Mouse (Mus musculus) hindbrain, embryonic 16.5 days (tissue): ENCODE results near the gene Stag1. TPM values are rescaled to one million over a fixed set of nuclear protein-coding genes. Genes with fewer than 3 reads are reported as not detected.
"Not testable (repeated sequence)": the region's sequence is repeated elsewhere in the genome, so short reads cannot be mapped to it uniquely, and the experiment has no call there.

Experiments used
- ATAC-seq: fragments of 200-750 bp; cut with Nextera tagmentation; 2 replicates; pipeline ENCODE4 v1.8.0; 2017; ENCODE audit warnings: moderate TSS enrichment, moderate library complexity
- H3K27ac ChIP-seq: fragments of 300-500 bp; sonication (generic); 2 replicates; pipeline ENCODE4 v1.5.1; 2014; ENCODE audit warnings: low read depth, mild to moderate bottlenecking, control low read depth, low read length, moderate library complexity
- H3K27me3 ChIP-seq: fragments of 300-500 bp; sonication (generic); replicated peaks from 2 replicates; pipeline ENCODE4 v1.6.1; 2014; ENCODE audit warnings: low read length; ENCODE audit not compliant: control insufficient read depth, insufficient read depth
- H3K36me3 ChIP-seq: fragments of 300-500 bp; sonication (generic); 2 replicates; pipeline ENCODE4 v1.6.1; 2014; ENCODE audit warnings: mild to moderate bottlenecking, low read length, moderate library complexity, mixed read lengths; ENCODE audit not compliant: control insufficient read depth, insufficient read depth
- H3K4me1 ChIP-seq: fragments of 300-500 bp; sonication (generic); 2 replicates; pipeline ENCODE4 v1.6.1; 2014; ENCODE audit warnings: low read depth, low read length; ENCODE audit not compliant: control insufficient read depth, insufficient read depth
- H3K4me2 ChIP-seq: fragments of 300-500 bp; sonication (generic); 2 replicates; pipeline ENCODE4 v1.6.1; 2014; ENCODE audit warnings: mild to moderate bottlenecking, low read length, control low read depth, moderate library complexity
- H3K4me3 ChIP-seq: fragments of 300-500 bp; sonication (generic); 2 replicates; pipeline ENCODE4 v1.5.1; 2014; ENCODE audit warnings: mild to moderate bottlenecking, low read length, control low read depth, moderate library complexity
- H3K9ac ChIP-seq: fragments of 300-500 bp; sonication (generic); 2 replicates; pipeline ENCODE4 v1.6.1; 2014; ENCODE audit warnings: low read depth, mild to moderate bottlenecking, control low read depth, low read length, moderate library complexity
- H3K9me3 ChIP-seq: fragments of 300-500 bp; sonication (generic); 2 replicates; pipeline ENCODE4 v1.6.1; 2014; ENCODE audit warnings: mild to moderate bottlenecking, low read length, moderate library complexity; ENCODE audit not compliant: control insufficient read depth
- WGBS: fragments of 180-500 bp; shearing (Covaris S2); extraction: QIAGEN DNeasy Blood & Tissue Kit; methylation state at CpG from one replicate; pipeline ENCODE4 v1.1.7; 2014; 5-methylcytosine and 5-hydroxymethylcytosine counted together
- polyA plus RNA-seq: library from polyadenylated mRNA; unstranded; fragments of >200 nt; fragmentation: Nextera tagmentation; extraction: Ambion mirVana; gene quantifications from 2 replicates; pipeline ENCODE4 v1.2.1, GENCODE M21; 2015

Stag1 gene
- polyA plus RNA-seq, 1 experiment from 2014 or later: 21.9 TPM

- WGBS: 86% methylated on average over 2 of the region's 2 CpGs
- H3K4me2 ChIP-seq: no peak overlapping the region
These were observed 98.9 kb downstream of the Stag1 start for GRCm38 (mm10) chr9:100696537-100696936.

GRCm38 (mm10) chr9:100707644-100708043 lies 110.0 kb downstream of the Stag1 start:
- 84% methylated on average over 1 of the region's 1 CpGs for WGBS
- no peaks in the 10 kb centered on the region for H3K36me3 ChIP-seq
- H3K27me3 ChIP-seq: no peaks in the 10 kb centered on the region
- H3K4me1 ChIP-seq: no peaks in the 10 kb centered on the region
- no peak overlapping the region for H3K4me2 ChIP-seq
- H3K9ac ChIP-seq: no peak overlapping the region
- no peak overlapping the region for H3K27ac ChIP-seq
- H3K4me3 ChIP-seq: no peak overlapping the region
- H3K9me3 ChIP-seq: no peaks in the 10 kb centered on the region
- no peak for ATAC-seq

More at GRCm38 (mm10) chr9:100696537-100696936, 98.9 kb downstream of the Stag1 start:
- H3K36me3 ChIP-seq: no peaks in the 10 kb centered on the region
- no peak for ATAC-seq
- H3K9ac ChIP-seq: no peak overlapping the region
- H3K4me3 ChIP-seq: no peak overlapping the region
- H3K27ac ChIP-seq: no peak overlapping the region
- H3K4me1 ChIP-seq: no peaks in the 10 kb centered on the region
- no peaks in the 10 kb centered on the region for H3K27me3 ChIP-seq
- no peaks in the 10 kb centered on the region for H3K9me3 ChIP-seq

GRCm38 (mm10) chr9:100711665-100712064 lies 114.1 kb downstream of the Stag1 start:
- Histone ChIP-seq H3K4me3 (no peak overlapping the region), H3K9ac (no peak overlapping the region), H3K4me2 (no peak overlapping the region), H3K4me1 (no peaks in the 10 kb centered on the region), H3K27me3 (no peaks in the 10 kb centered on the region), H3K9me3 (no peaks in the 10 kb centered on the region), H3K36me3 (no peaks in the 10 kb centered on the region), H3K27ac (no peak overlapping the region)
- 83% methylated on average over 2 of the region's 2 CpGs for WGBS
- ATAC-seq: no peak

- H3K27ac ChIP-seq, H3K4me1 ChIP-seq, H3K36me3 ChIP-seq, ATAC-seq, H3K9me3 ChIP-seq, H3K4me2 ChIP-seq, H3K4me3 ChIP-seq, H3K27me3 ChIP-seq, H3K9ac ChIP-seq: not testable (repeated sequence)
- 93% methylated on average over 2 of the region's 2 CpGs for WGBS
These were observed 127.2 kb downstream of the Stag1 start for GRCm38 (mm10) chr9:100724832-100725231.

- no peaks in the 10 kb centered on the region for H3K9me3 ChIP-seq
- WGBS: 71% methylated on average over 1 of the region's 1 CpGs
- no peak overlapping the region for H3K4me3 ChIP-seq
- H3K4me1 ChIP-seq: no peaks in the 10 kb centered on the region
- no peaks in the 10 kb centered on the region for H3K36me3 ChIP-seq
- no peak overlapping the region for H3K27ac ChIP-seq
- no peaks in the 10 kb centered on the region for H3K27me3 ChIP-seq
- no peak for ATAC-seq
- no peak overlapping the region for H3K4me2 ChIP-seq
- H3K9ac ChIP-seq: no peak overlapping the region
These were observed 134.2 kb downstream of the Stag1 start for GRCm38 (mm10) chr9:100731839-100732238.

- Histone ChIP-seq H3K4me3 (no peak overlapping the region), H3K9me3 (no peaks in the 10 kb centered on the region), H3K27me3 (no peaks in the 10 kb centered on the region), H3K4me1 (no peaks in the 10 kb centered on the region), H3K27ac (no peak overlapping the region), H3K9ac (no peak overlapping the region), H3K4me2 (no peak overlapping the region), H3K36me3 (no peaks in the 10 kb centered on the region)
- no peak for ATAC-seq
- 72% methylated on average over 6 of the region's 6 CpGs for WGBS
These were observed 136.4 kb downstream of the Stag1 start for GRCm38 (mm10) chr9:100733907-100734440.

- no peak overlapping the region for H3K27ac ChIP-seq
These were observed 138.5 kb downstream of the Stag1 start for GRCm38 (mm10) chr9:100735993-100736645.

GRCm38 (mm10) chr9:100736646-100737031 lies 139.0 kb downstream of the Stag1 start:
- no peak overlapping the region for H3K4me3 ChIP-seq
- no peaks in the 10 kb centered on the region for H3K36me3 ChIP-seq
- no peak overlapping the region for H3K27ac ChIP-seq
- ATAC-seq: no peak
- no peaks in the 10 kb centered on the region for H3K4me1 ChIP-seq
- H3K9me3 ChIP-seq: no peaks in the 10 kb centered on the region
- H3K4me2 ChIP-seq: no peak overlapping the region
- no peaks in the 10 kb centered on the region for H3K27me3 ChIP-seq
- H3K9ac ChIP-seq: no peak overlapping the region

More at GRCm38 (mm10) chr9:100735993-100736645, 138.5 kb downstream of the Stag1 start:
- H3K36me3 ChIP-seq: no peaks in the 10 kb centered on the region
- H3K4me3 ChIP-seq: no peak overlapping the region
- no peaks in the 10 kb centered on the region for H3K27me3 ChIP-seq
- WGBS: 78% methylated on average over 4 of the region's 4 CpGs
- H3K4me2 ChIP-seq: no peak overlapping the region
- no peaks in the 10 kb centered on the region for H3K4me1 ChIP-seq
- ATAC-seq: no peak
- H3K9me3 ChIP-seq: no peaks in the 10 kb centered on the region
- no peak overlapping the region for H3K9ac ChIP-seq

- H3K27ac ChIP-seq, H3K4me1 ChIP-seq, H3K9me3 ChIP-seq, H3K4me2 ChIP-seq, H3K27me3 ChIP-seq, H3K36me3 ChIP-seq, H3K4me3 ChIP-seq, H3K9ac ChIP-seq, ATAC-seq: not testable (repeated sequence)
- WGBS: 85% methylated on average over 2 of the region's 2 CpGs
These were observed 179.6 kb downstream of the Stag1 start for GRCm38 (mm10) chr9:100777238-100777637.
